In the genomic region with DNA sequence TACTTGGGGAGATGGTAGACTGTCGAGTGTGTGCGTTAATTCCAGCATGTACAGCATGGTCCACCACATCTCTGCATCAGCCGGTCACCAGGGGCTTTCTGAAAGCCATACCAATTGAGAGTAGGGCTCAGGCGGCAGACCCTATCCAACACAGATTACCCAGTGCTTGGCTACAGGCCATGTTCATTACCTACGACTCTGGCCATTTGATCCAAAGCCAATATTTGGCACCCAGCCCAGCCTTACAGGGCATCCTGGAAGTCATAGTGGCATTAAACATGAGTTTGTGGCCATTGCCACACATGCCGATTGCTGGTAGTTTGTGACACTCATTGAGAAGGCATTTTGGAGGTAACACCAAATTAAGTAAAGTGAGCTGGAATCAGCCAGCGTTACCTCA, we compare ENCODE assay signal across 22 mouse cellular contexts.
DNase-seq lines count a peak whose midpoint lies in the region; ATAC-seq lines count a peak whose summit lies in the region.
"Had no signal": no experiment of that assay in that cellular context is flagged by ENCODE, and none has a peak within 500 bp of the region (broad histone marks: within the 10 kb centered on the region; RNA-seq: fewer than 3 reads in every experiment).

No protein-coding gene starts in this region.

- no peak overlapping the region for H3K27ac ChIP-seq in forebrain, embryonic 10.5 days
- H3K27ac ChIP-seq in forebrain, embryonic 12.5 days = no peak overlapping the region
- H3K27ac ChIP-seq in limb, embryonic 13.5 days = no peak overlapping the region
- no peak overlapping the region for H3K27ac ChIP-seq in limb, embryonic 10.5 days
- H3K27ac ChIP-seq: hindbrain, embryonic 15.5 days; kidney, embryonic 15.5 days; limb, embryonic 15.5 days; neural tube, embryonic 13.5 days had no signal

- 96% methylated on average over 7 of the region's 7 CpGs for WGBS in forebrain, embryonic 10.5 days
- 94% methylated on average over 7 of the region's 7 CpGs for WGBS in forebrain, embryonic 12.5 days
- 91% methylated on average over 7 of the region's 7 CpGs for WGBS in limb, embryonic 13.5 days
- 97% methylated on average over 7 of the region's 7 CpGs for WGBS in limb, embryonic 10.5 days

- H3K4me3 ChIP-seq in forebrain, embryonic 10.5 days = no peak overlapping the region
- H3K4me3 ChIP-seq in forebrain, embryonic 12.5 days (replicated peaks) = no peak overlapping the region
- no peak overlapping the region for H3K4me3 ChIP-seq in limb, embryonic 13.5 days
- H3K4me3 ChIP-seq in limb, embryonic 10.5 days = no peak overlapping the region
- H3K4me3 ChIP-seq: heart, embryonic 12.5 days; hindbrain, embryonic 15.5 days; kidney, embryonic 15.5 days; limb, embryonic 15.5 days; neural tube, embryonic 13.5 days had no signal

- H3K27me3 ChIP-seq in forebrain, embryonic 10.5 days (ENCODE audit: poor library complexity, severe bottlenecking) = no peaks in the 10 kb centered on the region
- H3K27me3 ChIP-seq in forebrain, embryonic 12.5 days = no peaks in the 10 kb centered on the region
- no peaks in the 10 kb centered on the region for H3K27me3 ChIP-seq in limb, embryonic 13.5 days
- H3K27me3 ChIP-seq in limb, embryonic 10.5 days (ENCODE audit: low read depth, poor library complexity, severe bottlenecking) = no peaks in the 10 kb centered on the region
- H3K27me3 ChIP-seq: heart, embryonic 12.5 days; hindbrain, embryonic 15.5 days; kidney, embryonic 15.5 days; limb, embryonic 15.5 days; neural tube, embryonic 13.5 days; Patski had no signal

- no peaks in the 10 kb centered on the region for H3K4me1 ChIP-seq in forebrain, embryonic 10.5 days
- H3K4me1 ChIP-seq in forebrain, embryonic 12.5 days = no peaks in the 10 kb centered on the region
- peaks cover under 1% of the 10 kb centered on the region; the same call in 1 of the 2 replicates for H3K4me1 ChIP-seq in limb, embryonic 13.5 days
- no peaks in the 10 kb centered on the region for H3K4me1 ChIP-seq in limb, embryonic 10.5 days
- H3K4me1 ChIP-seq: heart, embryonic 12.5 days; hindbrain, embryonic 15.5 days; kidney, embryonic 15.5 days; limb, embryonic 15.5 days; neural tube, embryonic 13.5 days had no signal

- no peak overlapping the region for H3K9ac ChIP-seq in forebrain, embryonic 12.5 days
- no peak overlapping the region for H3K9ac ChIP-seq in limb, embryonic 13.5 days
- H3K9ac ChIP-seq: heart, embryonic 12.5 days; hindbrain, embryonic 15.5 days; kidney, embryonic 15.5 days; limb, embryonic 15.5 days; neural tube, embryonic 13.5 days had no signal

- H3K9me3 ChIP-seq in forebrain, embryonic 10.5 days = no peaks in the 10 kb centered on the region
- H3K9me3 ChIP-seq in forebrain, embryonic 12.5 days = no peaks in the 10 kb centered on the region
- H3K9me3 ChIP-seq in limb, embryonic 13.5 days = no peaks in the 10 kb centered on the region
- no peaks in the 10 kb centered on the region for H3K9me3 ChIP-seq in limb, embryonic 10.5 days (replicated peaks)
- H3K9me3 ChIP-seq: heart, embryonic 12.5 days; hindbrain, embryonic 15.5 days; kidney, embryonic 15.5 days; limb, embryonic 15.5 days; neural tube, embryonic 13.5 days had no signal

- no peak for ATAC-seq in forebrain, embryonic 12.5 days (ENCODE audit: low FRiP score)
- 0 out of 2 replicates have a peak, but pooled peaks have one; percentile 13 for ATAC-seq in limb, embryonic 13.5 days (ENCODE audit: low FRiP score, low read depth)
- no peak for ATAC-seq in erythroblast, adult 5-6 weeks (replicated peaks; ENCODE audit: low FRiP score, poor library complexity, severe bottlenecking)
- ATAC-seq: CD4-positive, CD25-positive, alpha-beta regulatory T cell, adult 4 months; forebrain, embryonic 14.5 days; intestine, postnatal 0 days; Patski had no signal

- H3K4me2 ChIP-seq in forebrain, embryonic 12.5 days = no peak overlapping the region
- no peak overlapping the region for H3K4me2 ChIP-seq in limb, embryonic 13.5 days (replicated peaks)
- H3K4me2 ChIP-seq: heart, embryonic 12.5 days; hindbrain, embryonic 15.5 days; kidney, embryonic 15.5 days; limb, embryonic 15.5 days; neural tube, embryonic 13.5 days had no signal

- peak; percentile 9 for DNase-seq in forebrain, embryonic 10.5 days (ENCODE audit: extremely low spot score, low spot score)
- no peak for DNase-seq in limb, embryonic 10.5 days (ENCODE audit: low spot score)
- peak; percentile 42 for DNase-seq in cerebellum, adult 11-12 months
- peak; percentile 87 to 89 for DNase-seq in cerebellum, postnatal 14 days
- DNase-seq in thymus, postnatal 14 days = no peak
- DNase-seq: adrenal gland, adult 8-10 months; heart, postnatal 14 days; kidney, postnatal 4 days; spleen, adult 18-20 months; thymus, postnatal 4 days had no signal

- H3K36me3 ChIP-seq in forebrain, embryonic 10.5 days (replicated peaks) = peaks cover 96% of the 10 kb centered on the region
- peaks cover 49% of the 10 kb centered on the region for H3K36me3 ChIP-seq in forebrain, embryonic 12.5 days (replicated peaks)
- H3K36me3 ChIP-seq in limb, embryonic 13.5 days = peaks cover 68% of the 10 kb centered on the region
- peaks cover 89% of the 10 kb centered on the region for H3K36me3 ChIP-seq in limb, embryonic 10.5 days

Comparison
In these comparisons a context has a peak if more than half of its experiments do, and no peak if none do; other contexts are left out.
1. DNase-seq: peak in forebrain, embryonic 10.5 days (single experiment), cerebellum, adult 11-12 months (single experiment) and cerebellum, postnatal 14 days (2 of 2); none in limb, embryonic 10.5 days (single experiment) and thymus, postnatal 14 days (single experiment).